Mouse (Mus musculus): Measurements from ENCODE around the gene Sp9. TPM values are rescaled to one million over a fixed set of nuclear protein-coding genes. Genes with fewer than 3 reads are reported as not detected.

The Sp9 gene
- polyA plus RNA-seq, 1 experiment from 2014 or later, result not detected

DNA sequence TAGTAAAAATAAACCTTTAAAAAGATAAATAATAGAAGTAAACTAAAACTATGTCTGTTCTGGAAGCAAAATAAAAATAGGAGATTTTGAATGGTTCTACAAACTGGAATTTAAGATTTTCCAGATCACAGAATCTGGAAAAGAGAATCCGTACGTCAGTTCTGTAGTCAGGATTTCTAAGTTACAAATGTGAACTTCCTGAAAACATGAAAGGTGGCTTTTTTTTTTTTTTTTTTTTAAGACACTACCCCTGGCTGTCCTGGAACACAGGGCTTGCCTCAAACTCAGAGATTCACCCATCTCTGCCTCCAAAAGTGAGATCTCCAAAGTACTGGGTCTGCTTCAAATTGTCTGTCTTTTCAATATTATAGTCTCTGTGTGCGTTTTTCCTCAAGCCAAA, 42.6 kb downstream of the Sp9 start:
- H3K27ac ChIP-seq (ENCODE audit: low read length), result no peak overlapping the region
- H3K4me1 ChIP-seq (ENCODE audit: control insufficient read depth, insufficient read depth, low read length), result peaks cover 9% of the 10 kb centered on the region
- WGBS, result 91% methylated on average over 3 of the region's 3 CpGs
- H3K36me3 ChIP-seq (ENCODE audit: control insufficient read depth, insufficient read depth, low read length), result peaks cover 6% of the 10 kb centered on the region; the same call in 1 of the 2 replicates
- H3K27me3 ChIP-seq (ENCODE audit: control insufficient read depth, insufficient read depth, low read length), result no peaks in the 10 kb centered on the region
- no peak overlapping the region for H3K4me2 ChIP-seq (ENCODE audit: low read depth, low read length)
- no peak overlapping the region for H3K4me3 ChIP-seq (replicated peaks; ENCODE audit: low read length)
- no peak for ATAC-seq (ENCODE audit: insufficient read depth, low FRiP score)
- H3K9me3 ChIP-seq (replicated peaks; ENCODE audit: control insufficient read depth, low read length), result no peaks in the 10 kb centered on the region
- no peak overlapping the region for H3K9ac ChIP-seq (ENCODE audit: low read length)

DNA sequence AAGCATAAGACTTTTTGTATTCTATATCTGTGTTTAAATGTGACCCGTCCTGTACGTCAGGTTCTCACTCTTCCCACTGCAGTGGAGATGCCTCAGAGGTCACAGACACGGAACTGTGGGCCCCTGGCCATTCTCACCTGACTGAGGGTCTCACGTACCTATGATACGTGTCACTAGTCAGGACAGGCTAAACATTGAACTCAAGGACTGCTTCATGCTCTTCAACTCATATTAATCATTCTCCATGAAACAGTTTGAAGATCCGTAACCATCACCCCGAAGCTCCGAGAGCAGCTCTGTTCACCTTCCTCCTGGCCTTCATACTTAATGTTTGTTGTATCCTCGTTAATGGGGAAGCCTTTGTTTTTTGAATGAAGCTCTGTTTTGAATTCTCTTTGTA, 45.7 kb downstream of the Sp9 start:
- Histone ChIP-seq H3K4me3 (replicated peaks; ENCODE audit: low read length) (no peak overlapping the region), H3K9me3 (replicated peaks; ENCODE audit: control insufficient read depth, low read length) (no peaks in the 10 kb centered on the region), H3K4me1 (ENCODE audit: control insufficient read depth, insufficient read depth, low read length) (0 out of 2 replicates have a peak, but pooled peaks cover 4% of the 10 kb centered on the region), H3K4me2 (ENCODE audit: low read depth, low read length) (no peak overlapping the region), H3K36me3 (ENCODE audit: control insufficient read depth, insufficient read depth, low read length) (no peaks in the 10 kb centered on the region), H3K27me3 (ENCODE audit: control insufficient read depth, insufficient read depth, low read length) (no peaks in the 10 kb centered on the region), H3K27ac (ENCODE audit: low read length) (no peak overlapping the region), H3K9ac (ENCODE audit: low read length) (no peak overlapping the region)
- no peak for ATAC-seq (ENCODE audit: insufficient read depth, low FRiP score)
- 89% methylated on average over 9 of the region's 9 CpGs for WGBS

DNA sequence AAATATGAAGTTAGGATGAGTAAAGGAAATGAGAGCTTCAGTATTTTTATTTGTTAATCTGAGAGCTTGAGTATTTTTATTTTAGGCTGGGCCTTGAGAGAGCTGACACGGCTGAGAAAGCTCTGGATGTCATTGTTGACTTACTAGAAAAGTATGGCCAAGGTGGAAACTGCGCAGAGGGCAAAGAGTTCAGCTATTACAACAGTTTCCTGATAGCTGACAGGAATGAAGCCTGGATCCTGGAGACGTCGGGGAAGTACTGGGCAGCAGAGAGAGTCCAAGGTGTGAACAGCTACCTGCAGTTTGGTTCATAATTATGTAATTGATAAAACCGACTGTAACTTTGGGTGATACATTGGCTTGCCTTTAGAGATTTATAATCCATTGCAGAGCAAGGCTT, 47.5 kb downstream of the Sp9 start:
- no peaks in the 10 kb centered on the region for H3K4me1 ChIP-seq (ENCODE audit: control insufficient read depth, insufficient read depth, low read length)
- H3K27me3 ChIP-seq (ENCODE audit: control insufficient read depth, insufficient read depth, low read length), result no peaks in the 10 kb centered on the region
- H3K4me3 ChIP-seq (replicated peaks; ENCODE audit: low read length), result no peak overlapping the region
- no peak overlapping the region for H3K4me2 ChIP-seq (ENCODE audit: low read depth, low read length)
- no peak overlapping the region for H3K9ac ChIP-seq (ENCODE audit: low read length)
- H3K9me3 ChIP-seq (replicated peaks; ENCODE audit: control insufficient read depth, low read length), result no peaks in the 10 kb centered on the region
- no peak for ATAC-seq (ENCODE audit: insufficient read depth, low FRiP score)
- no peak overlapping the region for H3K27ac ChIP-seq (ENCODE audit: low read length)
- 87% methylated on average over 5 of the region's 5 CpGs for WGBS
- H3K36me3 ChIP-seq (ENCODE audit: control insufficient read depth, insufficient read depth, low read length), result no peaks in the 10 kb centered on the region

DNA sequence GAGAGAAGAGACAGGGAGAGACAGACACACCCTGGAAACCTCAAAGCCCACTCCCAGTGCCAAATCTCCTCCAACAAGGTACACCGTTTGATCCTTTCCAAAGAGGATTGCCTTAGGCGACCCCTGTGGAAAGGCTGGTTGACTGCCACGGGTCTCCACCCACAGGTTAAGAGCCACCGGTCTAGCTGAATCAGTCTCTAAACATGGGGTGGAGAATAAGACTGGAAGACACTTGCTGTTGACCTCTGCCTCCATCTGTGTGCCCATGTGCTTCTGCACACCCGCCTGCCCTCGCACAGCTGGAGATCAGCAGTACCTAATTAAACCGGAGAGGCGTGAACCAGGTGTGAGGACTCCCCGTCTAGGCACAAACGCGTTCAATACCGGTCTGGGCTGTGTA, 51.3 kb downstream of the Sp9 start:
- 61% methylated on average over 12 of the region's 12 CpGs for WGBS
- no peak overlapping the region for H3K4me2 ChIP-seq (ENCODE audit: low read depth, low read length)
- no peaks in the 10 kb centered on the region for H3K36me3 ChIP-seq (ENCODE audit: control insufficient read depth, insufficient read depth, low read length)
- no peaks in the 10 kb centered on the region for H3K9me3 ChIP-seq (replicated peaks; ENCODE audit: control insufficient read depth, low read length)
- no peaks in the 10 kb centered on the region for H3K27me3 ChIP-seq (ENCODE audit: control insufficient read depth, insufficient read depth, low read length)
- H3K9ac ChIP-seq (ENCODE audit: low read length), result no peak overlapping the region
- H3K4me1 ChIP-seq (ENCODE audit: control insufficient read depth, insufficient read depth, low read length), result no peaks in the 10 kb centered on the region
- H3K4me3 ChIP-seq (replicated peaks; ENCODE audit: low read length), result no peak overlapping the region
- ATAC-seq (ENCODE audit: insufficient read depth, low FRiP score), result no peak
- no peak overlapping the region for H3K27ac ChIP-seq (ENCODE audit: low read length)

DNA sequence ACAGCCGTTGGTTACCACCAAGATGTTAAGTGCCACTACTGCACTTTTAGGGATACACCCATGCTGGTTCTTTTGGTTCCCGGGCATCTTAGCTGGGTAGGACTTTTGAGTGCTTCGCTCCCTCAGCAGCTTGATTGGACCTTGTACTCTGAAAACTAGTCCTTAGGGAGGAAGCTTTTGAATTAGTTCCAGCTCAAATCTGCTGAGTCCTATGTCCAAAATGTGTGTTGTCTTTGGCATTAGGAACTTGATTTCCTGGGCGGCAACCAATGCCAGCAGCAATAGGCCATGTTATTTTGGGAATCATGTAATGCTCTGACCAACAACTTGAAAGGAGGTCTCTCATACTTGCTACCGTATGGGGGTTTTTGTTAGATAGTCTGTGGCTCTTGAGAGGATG, 54.1 kb downstream of the Sp9 start:
- H3K9ac ChIP-seq (ENCODE audit: low read length), result no peak overlapping the region
- ATAC-seq (ENCODE audit: insufficient read depth, low FRiP score), result no peak
- no peak overlapping the region for H3K4me2 ChIP-seq (ENCODE audit: low read depth, low read length)
- 89% methylated on average over 5 of the region's 5 CpGs for WGBS
- H3K9me3 ChIP-seq (replicated peaks; ENCODE audit: control insufficient read depth, low read length), result no peaks in the 10 kb centered on the region
- H3K4me1 ChIP-seq (ENCODE audit: control insufficient read depth, insufficient read depth, low read length), result no peaks in the 10 kb centered on the region
- H3K4me3 ChIP-seq (replicated peaks; ENCODE audit: low read length), result no peak overlapping the region
- H3K36me3 ChIP-seq (ENCODE audit: control insufficient read depth, insufficient read depth, low read length), result no peaks in the 10 kb centered on the region
- no peak overlapping the region for H3K27ac ChIP-seq (ENCODE audit: low read length)
- no peaks in the 10 kb centered on the region for H3K27me3 ChIP-seq (ENCODE audit: control insufficient read depth, insufficient read depth, low read length)

Other genes with a start within 250 kb of the Sp9 start
- gene Ola1, start 53.0 kb upstream of the Sp9 start, polyA plus RNA-seq (2015; fragmentation: Nextera tagmentation; extraction: Ambion mirVana), result 77.9 and 80.8 TPM in 2 replicates
- gene Scrn3, start 40.7 kb downstream of the Sp9 start, polyA plus RNA-seq (2015; fragmentation: Nextera tagmentation; extraction: Ambion mirVana), result 14.7 and 16.1 TPM in 2 replicates
- 16.2 and 22.4 TPM in 2 replicates for gene Cir1, start 40.8 kb downstream of the Sp9 start, polyA plus RNA-seq (2015; fragmentation: Nextera tagmentation; extraction: Ambion mirVana)
- 6.5 and 7.7 TPM in 2 replicates for gene Gpr155, start 114.6 kb downstream of the Sp9 start, polyA plus RNA-seq (2015; fragmentation: Nextera tagmentation; extraction: Ambion mirVana)

Measured in stomach, embryonic 16.5 days (tissue).